Mouse (Mus musculus): ENCODE measurements around the gene Gskip.

Gene Gskip

DNA sequence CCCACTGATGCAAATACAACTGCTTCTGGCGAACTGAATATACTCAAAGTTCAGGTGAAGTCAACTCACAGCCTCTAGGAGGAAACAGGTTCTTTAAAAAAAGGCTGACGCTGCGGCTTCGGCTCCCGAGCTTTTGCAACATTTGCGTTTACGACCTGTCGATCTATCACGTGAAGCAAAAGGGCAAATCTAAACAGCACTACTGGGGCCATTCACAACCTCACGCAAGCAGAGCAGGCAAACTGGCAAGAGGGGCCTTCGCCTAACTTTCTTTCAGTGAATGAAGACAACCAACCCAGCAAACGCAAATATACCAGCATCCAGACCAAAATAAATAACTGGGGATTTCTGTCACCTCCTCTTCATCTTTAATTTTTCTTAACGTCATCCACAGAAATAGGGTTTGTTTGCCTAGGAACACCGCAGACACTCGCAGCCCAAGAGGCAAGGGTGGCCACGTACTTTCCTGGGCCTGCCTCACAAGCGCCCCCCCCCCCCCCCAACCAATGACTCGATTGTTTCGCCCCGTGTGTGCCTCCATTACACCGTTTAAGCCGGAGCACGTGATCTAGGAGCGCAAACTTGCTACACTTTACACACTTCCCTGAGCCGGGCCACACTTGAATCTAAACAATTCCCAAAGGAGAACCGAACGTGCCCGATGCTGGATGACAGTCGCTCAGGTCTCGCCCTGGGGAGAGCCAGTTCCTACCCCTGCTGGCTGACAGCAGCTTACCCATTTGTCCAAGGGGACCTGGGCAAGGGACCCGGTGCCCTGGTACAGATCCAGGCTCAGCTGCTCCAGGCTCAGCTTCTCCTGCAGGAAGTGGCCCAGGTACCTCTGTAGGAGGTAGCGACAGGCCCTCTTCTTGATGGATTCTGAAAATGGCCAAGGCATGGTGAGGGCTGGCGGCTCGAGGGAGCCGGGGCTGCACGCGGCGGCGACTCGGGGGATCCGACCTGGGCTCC lies at the start of gene Gskip:
TSS of gene Gskip (plus strand) at position 897 of the 969 bp plus-strand sequence.
- DNase-seq (ENCODE audit: low spot score in 2 of 2) = peak; percentile 13 to 26

DNA sequence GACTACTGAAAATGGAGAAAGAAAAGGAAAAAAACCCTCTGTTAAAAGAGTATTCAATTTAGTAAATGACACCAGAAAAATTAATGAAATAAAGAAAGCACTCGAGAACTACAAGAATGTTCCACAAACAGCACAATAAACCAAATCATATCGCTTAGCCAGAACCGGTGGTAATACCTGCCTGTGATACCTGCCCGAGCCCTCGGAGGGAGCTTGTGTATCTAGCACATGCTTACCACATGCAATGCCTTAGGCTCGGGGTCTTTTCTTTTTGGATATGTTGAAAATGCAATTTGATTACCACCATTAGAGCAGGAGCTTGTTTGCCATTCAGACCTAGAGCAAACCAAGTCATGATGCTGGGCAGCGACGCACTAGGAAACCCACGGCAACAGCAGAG lies 48.1 kb upstream of the Gskip start:
- no peak for DNase-seq (ENCODE audit: low spot score in 2 of 2)

GRCm38 (mm10) chr12:105637554-105637953 lies 47.1 kb upstream of the Gskip start:
- DNase-seq (ENCODE audit: low spot score in 2 of 2) = no peak

GRCm38 (mm10) chr12:105642770-105643321 lies 41.8 kb upstream of the Gskip start:
- DNase-seq (ENCODE audit: low spot score in 2 of 2) = no peak

DNA sequence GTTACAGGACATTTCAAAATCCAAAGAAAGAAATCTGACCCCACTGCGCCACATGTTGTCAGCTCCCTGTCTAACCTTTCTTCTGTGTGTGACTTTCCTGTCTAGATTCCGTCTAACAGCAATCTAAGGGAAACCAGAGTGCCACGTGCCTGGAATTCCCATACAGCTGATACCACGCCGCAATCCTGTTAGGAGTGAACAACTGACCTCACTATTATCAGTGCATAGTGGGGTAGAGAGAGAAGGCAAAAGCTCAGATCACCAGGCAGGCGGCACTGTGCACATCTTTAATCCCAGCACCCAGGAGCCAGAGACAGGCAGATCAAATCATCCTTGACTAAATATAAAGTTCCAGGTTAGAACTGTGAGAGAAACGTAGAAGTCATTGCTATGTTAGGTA lies 28.8 kb upstream of the Gskip start:
- no peak for DNase-seq (ENCODE audit: low spot score in 2 of 2)

GRCm38 (mm10) chr12:105676274-105676673 lies 8.4 kb upstream of the Gskip start:
- no peak for DNase-seq (ENCODE audit: low spot score in 2 of 2)

DNA sequence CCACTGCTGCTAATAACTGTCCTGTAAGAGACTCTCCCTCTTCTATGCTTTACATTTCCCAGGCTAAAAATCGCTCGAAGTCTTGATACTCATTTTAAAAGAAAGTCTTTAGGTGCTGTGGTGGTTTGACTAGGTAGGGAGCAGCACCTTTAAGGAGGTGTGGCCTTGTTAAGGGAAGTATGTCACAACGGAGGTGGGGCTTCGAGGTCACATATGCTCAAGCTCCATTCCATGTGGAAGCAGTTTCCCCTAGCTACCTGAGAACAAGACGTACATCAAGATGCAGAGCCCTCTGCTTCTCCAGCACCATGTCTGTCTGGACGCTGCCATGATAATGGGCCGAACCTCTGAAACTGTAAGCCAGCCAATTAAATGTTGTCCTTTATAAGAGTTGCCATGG lies 6.4 kb upstream of the Gskip start:
- no peak for DNase-seq (ENCODE audit: low spot score in 2 of 2)

- no peak for DNase-seq (ENCODE audit: low spot score in 2 of 2)
These were observed 5.9 kb upstream of the Gskip start for GRCm38 (mm10) chr12:105678762-105679161.

DNA sequence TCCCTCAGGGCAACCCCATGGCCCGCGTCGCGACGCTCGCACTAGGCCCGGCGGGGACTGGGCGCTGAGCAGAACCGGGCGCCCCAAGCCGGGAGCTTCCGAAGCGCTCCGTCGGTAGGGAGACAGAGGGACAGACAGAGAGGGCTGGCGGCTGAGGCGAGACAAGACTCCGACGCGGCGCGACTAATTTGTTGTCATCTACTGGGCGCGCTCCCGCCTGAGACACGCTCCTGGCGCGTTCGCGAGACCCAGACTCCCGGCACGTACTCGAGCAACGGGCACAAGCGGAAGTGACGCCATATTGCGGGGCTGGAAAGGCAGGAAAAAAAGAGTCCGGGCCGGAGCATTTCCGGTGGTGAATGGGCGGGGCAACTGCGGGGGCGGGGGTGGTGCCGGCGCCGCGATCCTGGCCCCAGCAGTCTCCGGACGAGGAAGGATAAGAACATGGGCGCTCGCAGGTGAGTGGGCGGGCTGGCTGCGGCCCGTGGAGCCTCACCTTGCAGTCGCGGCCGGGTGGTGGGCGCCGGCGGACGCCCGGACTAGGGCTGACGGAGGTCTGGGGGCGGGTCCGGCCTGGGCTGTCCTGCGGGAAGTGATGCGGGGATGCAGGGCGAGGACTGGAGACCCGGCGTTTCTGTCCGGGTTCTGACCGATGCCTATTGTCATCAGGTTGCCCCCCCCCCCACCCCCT lies 517 bp downstream of the Gskip start, which contains the start of gene Atg2b:
TSS of gene Atg2b (minus strand) at position 211 of the 691 bp plus-strand sequence.
- peak; percentile 88 to 95 for DNase-seq (ENCODE audit: low spot score in 2 of 2)

DNA sequence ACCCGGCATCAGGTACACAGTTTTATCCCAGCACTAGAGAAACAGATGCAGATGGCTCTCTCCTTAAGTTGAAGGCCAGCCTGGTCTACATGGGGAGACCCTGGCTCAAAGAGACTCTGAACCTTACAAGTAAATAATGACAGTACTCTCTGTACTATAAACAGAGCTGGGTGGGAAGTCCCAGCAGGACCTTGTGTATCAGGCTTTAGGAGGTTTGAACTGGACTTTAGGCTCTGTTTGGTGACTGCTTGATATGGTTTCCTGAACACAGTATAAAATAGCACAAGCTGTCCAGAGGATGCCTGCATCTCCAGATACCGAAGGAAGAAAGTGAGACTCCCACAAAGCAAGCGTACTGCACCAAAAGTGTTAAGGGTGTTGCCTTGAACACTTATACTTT lies 2.2 kb downstream of the Gskip start:
- DNase-seq (ENCODE audit: low spot score in 2 of 2) = no peak

GRCm38 (mm10) chr12:105687416-105687815 lies 2.8 kb downstream of the Gskip start:
- no peak for DNase-seq (ENCODE audit: low spot score in 2 of 2)

- DNase-seq (ENCODE audit: low spot score in 2 of 2) = no peak
These were observed 3.9 kb downstream of the Gskip start for GRCm38 (mm10) chr12:105688546-105688945.

- DNase-seq (ENCODE audit: low spot score in 2 of 2) = no peak
These were observed 4.8 kb downstream of the Gskip start for GRCm38 (mm10) chr12:105689435-105689834.

DNA sequence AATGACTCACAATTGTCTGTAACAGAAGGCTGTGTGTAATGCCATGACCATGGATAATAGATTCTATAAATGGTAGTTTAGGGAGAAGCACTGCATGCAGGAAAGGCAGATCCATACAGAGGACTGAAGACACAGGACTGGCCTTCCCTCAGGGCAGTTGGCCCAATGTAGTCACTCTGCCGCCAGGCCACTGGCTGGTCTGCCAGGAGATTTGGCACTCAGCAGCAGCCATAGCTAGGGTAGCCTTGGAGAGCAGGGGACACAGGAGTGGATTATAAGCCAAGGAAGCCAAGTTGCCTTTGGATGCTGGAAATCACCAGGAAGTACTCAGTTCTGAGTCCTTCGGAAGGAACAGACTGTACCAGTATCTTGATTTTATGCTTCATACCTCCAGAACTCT lies 9.4 kb downstream of the Gskip start:
- DNase-seq (ENCODE audit: low spot score in 2 of 2) = no peak

DNA sequence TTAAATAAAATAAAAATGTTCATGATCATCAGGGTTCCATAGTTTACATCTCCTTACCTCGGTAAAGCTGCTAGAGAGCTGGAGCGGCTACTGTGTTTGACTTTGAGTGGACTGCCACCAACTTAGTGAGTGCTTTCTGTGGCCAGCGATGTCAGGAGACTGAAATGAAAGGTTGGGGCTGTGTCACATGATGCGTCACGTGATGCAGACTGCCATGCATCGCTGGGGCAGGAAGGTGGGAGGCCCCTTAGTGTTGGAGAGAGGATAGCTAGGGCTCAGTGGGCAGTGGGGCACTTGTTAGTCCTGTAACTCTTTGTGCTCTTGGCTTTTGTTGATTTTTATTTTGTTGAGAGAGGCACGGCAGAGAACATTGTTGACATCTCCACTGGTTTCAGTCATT lies 11.2 kb downstream of the Gskip start:
- no peak for DNase-seq (ENCODE audit: low spot score in 2 of 2)

GRCm38 (mm10) chr12:105697104-105697780 lies 12.6 kb downstream of the Gskip start:
- no peak for DNase-seq (ENCODE audit: low spot score in 2 of 2)

- no peak for DNase-seq (ENCODE audit: low spot score in 2 of 2)
These were observed 15.8 kb downstream of the Gskip start for GRCm38 (mm10) chr12:105700433-105700832.

DNA sequence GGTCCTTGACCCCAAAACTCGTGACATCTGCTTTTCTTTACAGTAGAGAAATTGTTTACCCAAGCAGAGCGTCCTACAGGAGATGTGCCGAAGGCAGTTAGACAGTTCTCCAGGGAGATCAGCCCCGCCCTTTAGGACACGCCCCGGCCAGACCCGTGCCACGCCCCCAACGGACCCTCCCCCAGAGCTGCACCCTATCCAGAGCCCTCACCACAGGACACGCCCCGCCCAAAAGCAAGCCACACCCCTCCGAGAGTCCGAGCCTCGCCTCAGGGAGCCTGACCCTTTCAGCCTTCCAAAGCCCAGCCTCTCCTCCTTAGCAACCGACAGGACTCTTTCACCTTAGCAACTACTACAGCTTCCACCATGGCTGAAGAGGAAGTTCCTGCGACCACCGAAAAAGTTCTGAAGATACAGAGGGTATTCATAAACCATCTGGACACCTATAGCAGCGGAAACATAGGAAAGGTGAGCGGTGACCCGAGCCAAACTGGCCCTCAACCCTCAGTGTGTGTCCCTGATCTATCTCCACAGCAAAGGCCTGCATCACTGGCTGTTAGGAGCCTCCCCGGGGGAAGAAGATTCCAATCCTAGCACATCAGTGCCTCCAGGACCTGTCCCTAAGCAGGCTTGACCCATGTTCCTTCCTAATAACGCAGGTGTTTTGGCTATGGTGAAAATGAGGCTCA lies 21.3 kb downstream of the Gskip start, which contains the start of gene Ak7:
TSS of gene Ak7 (plus strand) at position 178 of the 689 bp plus-strand sequence.
- DNase-seq (ENCODE audit: low spot score in 2 of 2) = peak; percentile 71 to 74

GRCm38 (mm10) chr12:105718616-105719015 lies 34.0 kb downstream of the Gskip start:
- DNase-seq (ENCODE audit: low spot score in 2 of 2) = peak in 1 of 2 experiments; percentile 17

GRCm38 (mm10) chr12:105720196-105720595 lies 35.6 kb downstream of the Gskip start:
- DNase-seq (ENCODE audit: low spot score in 2 of 2) = no peak

Data from spleen, postnatal 14 days (tissue).